Mouse (Mus musculus): ENCODE measurements around the gene Gm498.

DNA sequence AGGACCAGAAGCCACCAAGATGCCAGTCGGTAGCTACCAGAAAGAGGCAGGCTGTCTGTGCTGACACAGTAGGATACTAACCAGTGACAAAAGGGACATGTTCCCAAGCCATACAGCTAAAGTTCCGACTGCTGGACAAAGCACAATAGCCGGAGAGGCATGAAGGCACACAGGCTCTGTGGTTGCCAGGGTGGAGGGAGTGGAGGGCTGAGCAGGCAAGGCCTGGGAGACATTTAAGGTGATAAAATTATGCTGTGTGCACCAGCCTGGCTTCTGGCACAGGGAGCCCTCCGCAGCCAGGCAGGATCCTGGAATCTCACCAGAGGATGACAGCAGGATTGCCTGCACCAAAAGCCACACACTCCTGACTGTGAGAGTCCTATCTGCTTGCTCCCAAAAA, 72.0 kb downstream of the Gm498 start:
- no peak for TF ChIP-seq GATA1 (IDR thresholded peaks at IDR 0.05; ENCODE audit: borderline replicate concordance, low read length)
- no peak for TF ChIP-seq FLI1 (IDR thresholded peaks at IDR 0.05; ENCODE audit: low read length)
